Mouse (Mus musculus): ENCODE data around the gene Vezf1.

The Vezf1 gene

DNA sequence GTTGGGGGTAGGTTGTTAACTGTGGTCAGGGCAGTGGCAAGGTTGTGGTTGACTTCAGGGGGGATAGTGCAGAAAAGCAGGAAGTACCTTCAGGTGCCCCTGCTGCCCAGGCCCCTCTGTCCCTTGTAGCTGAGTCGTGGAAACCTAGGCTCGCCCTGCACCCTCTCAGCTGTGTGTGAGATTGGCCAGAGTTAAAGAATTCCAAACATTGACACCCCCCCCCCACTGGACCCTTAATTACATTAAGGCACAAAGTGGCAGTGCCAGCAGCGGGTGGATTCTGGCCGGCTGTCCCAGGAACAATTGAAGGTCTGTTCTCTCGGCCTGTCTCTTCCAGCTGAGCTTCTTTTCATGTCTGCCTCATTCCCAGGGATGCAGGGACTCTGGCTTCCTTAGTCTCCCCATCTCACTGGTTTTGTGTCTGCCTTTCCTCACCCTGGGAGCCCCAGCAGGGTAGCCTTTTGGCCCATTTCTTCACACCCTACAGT lies 58.3 kb downstream of the Vezf1 start:
- DNase-seq (ENCODE audit: low spot score): no peak

DNA sequence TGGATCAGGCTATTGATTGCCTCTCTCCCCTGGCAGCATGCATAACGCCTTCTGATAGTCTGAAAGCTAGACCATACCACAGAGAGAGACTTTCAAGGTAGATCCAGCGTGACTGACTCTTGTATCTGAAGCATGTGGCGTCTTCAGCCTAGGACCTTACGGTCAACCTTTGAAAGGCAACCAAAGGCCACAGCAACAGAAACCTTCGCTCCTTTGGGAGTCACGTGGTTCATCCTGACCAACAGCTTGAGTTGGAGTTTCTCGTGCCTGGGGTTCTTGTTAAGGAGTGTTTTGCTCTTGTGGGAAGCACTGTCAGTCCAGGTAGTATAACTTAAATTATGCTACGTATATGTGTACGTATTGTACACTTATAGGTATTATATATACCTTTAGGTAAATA lies 60.4 kb downstream of the Vezf1 start:
- DNase-seq (ENCODE audit: low spot score): no peak

DNA sequence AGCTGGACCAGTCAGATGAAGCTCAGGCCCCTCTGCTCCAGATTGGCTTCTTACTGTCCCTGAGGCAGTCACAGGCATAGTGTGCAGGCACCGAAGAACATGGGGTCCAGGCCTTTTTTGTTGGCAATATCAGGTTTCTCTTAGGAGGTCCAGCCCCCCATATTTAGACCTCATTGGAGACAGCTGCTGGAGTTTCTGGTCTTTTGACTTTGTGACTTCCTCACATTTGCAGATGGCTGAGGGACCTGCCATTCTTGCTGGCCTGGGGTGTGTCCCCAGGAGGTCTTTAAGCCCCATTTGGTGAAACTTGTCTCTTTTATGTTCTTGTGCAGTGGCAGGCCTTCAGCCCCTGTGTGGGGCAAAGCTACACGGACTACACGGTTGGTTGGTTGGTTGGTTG lies 61.2 kb downstream of the Vezf1 start:
- no peak for DNase-seq (ENCODE audit: low spot score)

DNA sequence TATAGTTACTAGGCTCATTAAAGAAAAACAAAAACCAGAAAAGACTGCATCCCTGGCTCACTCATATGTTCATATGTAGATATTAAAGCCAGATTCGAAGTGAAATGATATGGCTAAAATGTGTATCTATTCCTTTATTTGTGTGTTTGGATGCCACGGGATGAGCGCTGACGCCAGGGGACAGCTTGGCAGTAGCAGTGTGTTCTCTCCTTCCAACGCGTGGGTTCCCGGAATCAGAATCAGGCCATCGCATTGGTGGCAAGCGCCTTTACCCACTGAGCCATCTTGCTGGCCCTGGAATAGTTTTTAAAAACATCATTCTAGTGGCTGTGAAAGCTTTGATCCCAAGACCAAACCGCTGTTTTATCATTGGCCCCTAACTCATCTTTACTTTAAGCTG lies 61.9 kb downstream of the Vezf1 start:
- DNase-seq (ENCODE audit: low spot score): no peak

DNA sequence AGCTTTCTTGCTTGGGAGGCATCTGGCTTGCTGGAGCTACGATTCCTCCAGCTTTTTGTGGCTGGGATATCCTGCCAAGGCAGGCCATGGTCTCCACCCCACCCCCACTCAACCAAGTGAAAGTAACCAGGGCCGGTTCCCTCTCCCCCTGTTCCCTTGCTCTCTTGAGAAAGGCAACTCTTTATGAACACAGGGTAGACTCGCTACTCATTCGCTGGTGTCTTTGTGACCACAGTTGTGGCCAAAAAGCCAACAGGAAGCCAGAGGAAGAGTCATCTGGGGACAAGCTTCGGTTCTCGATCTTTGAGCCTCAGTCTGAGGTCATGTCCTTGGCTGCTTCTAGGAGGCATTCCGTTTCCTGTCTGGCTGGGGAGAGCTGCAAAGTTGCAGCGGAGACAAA lies 63.8 kb downstream of the Vezf1 start:
- DNase-seq (ENCODE audit: low spot score): no peak
